Mouse (Mus musculus): Measurements from ENCODE around the gene Gm7942. TPM values are rescaled to one million over a fixed set of nuclear protein-coding genes. Genes with fewer than 3 reads are reported as not detected.
"Not testable (repeated sequence)": the region's sequence is repeated elsewhere in the genome, so short reads cannot be mapped to it uniquely, and the experiment has no call there.

Gm7942 gene
- not detected in 2 replicates for polyA plus RNA-seq (2012; rRNA removed)

DNA sequence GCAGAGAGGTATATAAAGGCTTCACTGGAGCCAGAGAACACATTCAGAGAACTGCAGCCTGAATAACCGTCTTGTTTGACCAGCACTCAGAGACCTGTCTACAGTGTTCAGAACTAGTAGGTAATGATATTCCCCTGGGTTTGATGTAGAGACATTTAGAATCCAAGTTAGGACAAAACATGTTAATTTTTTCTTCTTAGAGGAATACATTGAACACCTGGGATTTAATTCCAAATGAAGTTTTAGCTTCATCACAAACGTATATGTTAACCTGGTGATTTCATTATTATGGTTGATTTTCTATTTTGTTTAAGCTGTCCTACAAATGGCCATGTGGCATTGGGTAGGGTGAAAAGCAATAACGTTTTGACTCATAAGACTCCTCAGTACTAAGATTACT, at the start of gene Gm7942:
Gene Gm7942, plus strand, starts transcription at position 301 of the 400 bp plus-strand sequence.
- DNase-seq (ENCODE audit: low read depth) = not testable (repeated sequence)

Other genes with a start within 250 kb of the Gm7942 start
- gene Gm3183, start 241.5 kb upstream of the Gm7942 start, polyA plus RNA-seq (2012; rRNA removed) = not detected in 2 replicates
- not detected in 2 replicates for gene Gm6367, start 118.3 kb upstream of the Gm7942 start, polyA plus RNA-seq (2012; rRNA removed)
- not detected in 2 replicates for gene Gm16513, start 75.7 kb downstream of the Gm7942 start, polyA plus RNA-seq (2012; rRNA removed)
- not detected in 2 replicates for gene Gm10424, start 165.8 kb downstream of the Gm7942 start, polyA plus RNA-seq (2012; rRNA removed)
- gene Gm3259, start 199.0 kb downstream of the Gm7942 start, polyA plus RNA-seq (2012; rRNA removed) = not detected in 2 replicates